Mouse (Mus musculus) lung, postnatal 0 days (tissue): ENCODE measurements at regions not wholly inside any gene's neighbourhood (a gene's known extent, or its start where the extent isn't known, plus 50 kb on each side); places are given as distances from the start of the nearest gene placed in this dataset.

Source experiments
- ATAC-seq: fragments of 200-750 bp; cut with Nextera tagmentation; 2 replicates; pipeline ENCODE4 v1.8.0; 2017; ENCODE audit warnings: moderate library complexity
- DNase-seq: peaks from one replicate; pipeline ENCODE4 v3.0.0-alpha.2; 2016; ENCODE audit warnings: low spot score
- H3K27ac ChIP-seq: fragments of 300-500 bp; sonication (generic); 2 replicates; pipeline ENCODE4 v1.5.1; 2014; ENCODE audit warnings: antibody characterized with exemption, mild to moderate bottlenecking, low read length, mixed read lengths
- H3K27me3 ChIP-seq: fragments of 300-500 bp; sonication (generic); replicated peaks from 2 replicates; pipeline ENCODE4 v1.6.1; 2014; ENCODE audit warnings: low read length, mixed read lengths; ENCODE audit not compliant: insufficient read depth
- H3K36me3 ChIP-seq: fragments of 300-500 bp; sonication (generic); 2 replicates; pipeline ENCODE4 v1.6.1; 2014; ENCODE audit warnings: low read length, mixed read lengths; ENCODE audit not compliant: insufficient read depth
- H3K4me1 ChIP-seq: fragments of 300-500 bp; sonication (generic); 2 replicates; pipeline ENCODE4 v1.6.1; 2014; ENCODE audit warnings: antibody characterized with exemption, low read depth, low read length, mixed read lengths; ENCODE audit not compliant: insufficient read depth
- H3K4me2 ChIP-seq: fragments of 300-500 bp; sonication (generic); replicated peaks from 2 replicates; pipeline ENCODE4 v1.6.1; 2014; ENCODE audit warnings: low read depth, mild to moderate bottlenecking, low read length, moderate library complexity, mixed read lengths
- H3K4me3 ChIP-seq: fragments of 300-500 bp; sonication (generic); 2 replicates; pipeline ENCODE4 v1.5.1; 2014; ENCODE audit warnings: low read depth, low read length
- H3K9ac ChIP-seq: fragments of 300-500 bp; sonication (generic); replicated peaks from 2 replicates; pipeline ENCODE4 v1.6.1; 2014; ENCODE audit warnings: low read depth, mild to moderate bottlenecking
- H3K9me3 ChIP-seq: fragments of 300-500 bp; sonication (generic); 2 replicates; pipeline ENCODE4 v1.6.1; 2016; ENCODE audit warnings: low read length, mixed read lengths
- CTCF ChIP-seq: IDR thresholded peaks from 2 replicates; pipeline ENCODE4 v1.5.1; 2016; ENCODE audit warnings: antibody characterized with exemption, mild to moderate bottlenecking
- EP300 ChIP-seq: IDR thresholded peaks from 2 replicates; pipeline ENCODE4 v1.6.1; 2016; ENCODE audit warnings: antibody characterized with exemption, mild to moderate bottlenecking, control low read depth
- whole genome bisulfite sequencing: fragments of 180-500 bp; shearing (Covaris S2); extraction: QIAGEN DNeasy Blood & Tissue Kit; methylation state at CpG from one replicate; pipeline ENCODE4 v1.1.7; 2014; 5-methylcytosine and 5-hydroxymethylcytosine counted together

DNA sequence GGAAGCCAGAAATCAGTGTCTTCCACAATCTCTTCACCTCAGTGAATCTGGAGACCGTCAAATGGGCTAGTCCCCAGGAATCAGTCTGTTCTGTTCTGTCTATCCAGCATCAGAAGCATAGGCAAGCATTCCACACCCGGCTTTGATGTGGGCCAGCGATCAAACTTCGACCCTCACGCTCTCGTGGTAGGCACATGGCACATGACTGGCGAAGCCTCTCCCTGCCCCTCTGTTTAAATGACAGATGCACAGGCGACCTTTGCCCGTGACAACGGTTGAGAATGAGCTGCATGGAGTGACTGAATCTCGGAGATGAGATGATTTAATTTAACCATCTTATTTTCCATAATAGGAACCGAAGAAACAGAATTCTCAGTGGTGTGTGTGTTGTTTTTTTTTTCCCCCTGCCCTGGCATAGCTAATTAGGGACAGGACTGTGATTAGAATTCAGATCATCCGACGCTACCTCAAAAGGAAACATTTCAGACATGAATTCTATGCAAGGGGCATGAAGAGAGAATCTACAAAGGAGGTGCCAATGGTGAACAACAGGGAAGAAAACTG is 53.9 kb upstream of the Foxn3 start:
- Histone ChIP-seq H3K27me3 (no peaks in the 10 kb centered on the region), H3K4me1 (no peaks in the 10 kb centered on the region), H3K9ac (no peak overlapping the region), H3K9me3 (no peaks in the 10 kb centered on the region), H3K36me3 (no peaks in the 10 kb centered on the region), H3K4me3 (no peak overlapping the region), H3K4me2 (no peak overlapping the region), H3K27ac (no peak overlapping the region)
- TF ChIP-seq EP300 (no peak), CTCF (no peak)
- 82% methylated on average over 14 of the region's 14 CpGs for WGBS
- no peak for ATAC-seq
- no peak for DNase-seq

DNA sequence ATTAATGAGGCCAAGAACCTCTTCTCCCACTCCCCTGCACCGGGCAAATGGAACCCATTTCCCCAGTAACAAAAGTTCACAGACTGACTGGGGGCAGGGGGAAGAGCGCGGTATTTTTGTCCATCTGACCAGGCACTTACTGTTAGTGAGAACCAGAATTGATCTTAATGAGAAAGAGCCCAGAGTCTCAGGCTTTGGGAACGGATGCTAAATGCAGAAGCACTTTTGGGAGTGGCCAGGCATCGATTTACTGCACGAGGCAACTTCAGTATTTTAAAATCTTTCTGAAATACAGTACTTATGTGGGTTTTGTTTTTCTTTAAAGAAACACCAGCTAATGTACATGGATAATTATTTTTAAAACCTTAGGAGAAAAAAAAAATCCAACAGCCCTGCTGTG is 51.0 kb upstream of the Foxn3 start:
- no peak for DNase-seq
- Histone ChIP-seq H3K36me3 (no peaks in the 10 kb centered on the region), H3K27ac (no peak overlapping the region), H3K9me3 (no peaks in the 10 kb centered on the region), H3K9ac (no peak overlapping the region), H3K4me3 (no peak overlapping the region), H3K4me1 (no peaks in the 10 kb centered on the region), H3K4me2 (no peak overlapping the region), H3K27me3 (no peaks in the 10 kb centered on the region)
- TF ChIP-seq CTCF (no peak), EP300 (no peak)
- no peak for ATAC-seq
- 49% methylated on average over 6 of the region's 6 CpGs for WGBS
